8 mouse cellular contexts compared by ENCODE assay signal in genomic region chr10:30655655-30656054, GRCm38 (mm10). TPM values are rescaled to one million over a fixed set of nuclear protein-coding genes. Genes with fewer than 3 reads are reported as not detected.
DNase-seq lines count a peak whose midpoint lies in the region; ATAC-seq and TF ChIP-seq lines count a peak whose summit lies in the region.

No protein-coding gene starts in this region.

- no peaks in the 10 kb centered on the region for H3K9me3 ChIP-seq in liver, embryonic 12.5 days (replicated peaks)

- intact Hi-C loops in heart, postnatal 10 days (cut with DNase I): no loop called here

- peaks cover 8% of the 10 kb centered on the region for H3K4me1 ChIP-seq in thymus, adult 2 months (replicated peaks; ENCODE audit: control insufficient read depth, insufficient read depth, low read length)
- H3K4me1 ChIP-seq in liver, embryonic 12.5 days: peaks cover 14% of the 10 kb centered on the region; the same call in 1 of the 2 replicates

- H3K27me3 ChIP-seq in thymus, adult 2 months (ENCODE audit: control insufficient read depth, insufficient read depth, low read length): no peaks in the 10 kb centered on the region
- H3K27me3 ChIP-seq in liver, embryonic 12.5 days (replicated peaks): no peaks in the 10 kb centered on the region
- no peaks in the 10 kb centered on the region for H3K27me3 ChIP-seq in splenic B cell, adult 2 months (ENCODE audit: control insufficient read depth, insufficient read depth, low read length, poor library complexity, severe bottlenecking)

- peak overlapping the region; percentile 35 for H3K4me2 ChIP-seq in liver, embryonic 12.5 days

- no peak for ATAC-seq in liver, embryonic 12.5 days

- no peak overlapping the region; the same call in 1 of the 2 replicates for H3K9ac ChIP-seq in liver, embryonic 12.5 days

- H3K27ac ChIP-seq in thymus, adult 2 months (ENCODE audit: control insufficient read depth, insufficient read depth, low read length): peak overlapping the region; percentile 88
- peak overlapping the region; percentile 4; the same call in 1 of the 2 replicates for H3K27ac ChIP-seq in liver, embryonic 12.5 days

- peaks cover 8% of the 10 kb centered on the region; the same call in 1 of the 2 replicates for H3K36me3 ChIP-seq in thymus, adult 2 months (ENCODE audit: control insufficient read depth, insufficient read depth, low read length)
- H3K36me3 ChIP-seq in liver, embryonic 12.5 days: peaks cover 52% of the 10 kb centered on the region
- 0 out of 2 replicates have a peak, but pooled peaks cover 4% of the 10 kb centered on the region for H3K36me3 ChIP-seq in splenic B cell, adult 2 months (ENCODE audit: control insufficient read depth, insufficient read depth, low read length, poor library complexity, severe bottlenecking)

- peak overlapping the region; percentile 74 for H3K4me3 ChIP-seq in thymus, adult 2 months (ENCODE audit: control insufficient read depth, insufficient read depth, low read length)
- H3K4me3 ChIP-seq in liver, embryonic 12.5 days: peak overlapping the region; percentile 33

- no peak for TF ChIP-seq POLR2A in thymus, adult 2 months (IDR thresholded peaks at IDR 0.05; ENCODE audit: control insufficient read depth, extremely low read depth, insufficient read depth, low read length, poor library complexity)

- no peak for TF ChIP-seq CTCF in thymus, adult 2 months (IDR thresholded peaks at IDR 0.05; ENCODE audit: borderline replicate concordance, control insufficient read depth, extremely low read depth, insufficient read depth, low read length, poor library complexity)

- DNase-seq in thymus, adult 2 months: peak; percentile 13
- no peak for DNase-seq in thymus, adult 18-20 months
- DNase-seq in heart, postnatal 10 days: peak; percentile 4 to 8
- peak; percentile 58 for DNase-seq in splenic B cell, adult 2 months (ENCODE audit: low read depth, low spot score)
- no peak for DNase-seq in right cerebral cortex, adult 2 months (ENCODE audit: low spot score in 2 of 2)
- DNase-seq in cerebellum, adult 9-10 months: no peak
- no peak for DNase-seq in layer of hippocampus, adult 9-10 months (ENCODE audit: low spot score)

- WGBS in thymus, adult 2 months: under 1% methylated on average over 5 of the region's 5 CpGs
- WGBS in liver, embryonic 12.5 days (ENCODE audit: insufficient replicate concordance): 14% methylated on average over 5 of the region's 5 CpGs

RNA-seq across cellular contexts. Expression of gene Hint3, which starts 26.2 kb away (rescaled TPM):
- 7.7 and 8.8 TPM in 2 replicates for polyA plus RNA-seq in thymus, adult 2 months (2012; rRNA removed)
- 10 to 100 TPM; 51.6 to 52.4 TPM for total RNA-seq in heart, postnatal 10 days (2021)
- 14.0 and 18.1 TPM in 2 replicates for polyA plus RNA-seq in liver, embryonic 12.5 days (2016; fragmentation: Nextera tagmentation; extraction: Ambion mirVana)

RNA-seq across cellular contexts. Expression of gene Trmt11, which starts 55.1 kb away (rescaled TPM):
- 1.4 and 1.7 TPM in 2 replicates for polyA plus RNA-seq in thymus, adult 2 months (2012; rRNA removed)
- 1 to 10 TPM; 6.0 to 6.3 TPM for total RNA-seq in heart, postnatal 10 days (2021)
- polyA plus RNA-seq in liver, embryonic 12.5 days (2016; fragmentation: Nextera tagmentation; extraction: Ambion mirVana): 25.3 and 27.9 TPM in 2 replicates

Comparison
In these comparisons a context has a peak if more than half of its experiments do, and no peak if none do; other contexts are left out.
1. DNase-seq: peak in thymus, adult 2 months (single experiment), heart, postnatal 10 days (2 of 2) and splenic B cell, adult 2 months (single experiment); none in thymus, adult 18-20 months (0 of 2), right cerebral cortex, adult 2 months (0 of 2), cerebellum, adult 9-10 months (single experiment) and layer of hippocampus, adult 9-10 months (single experiment).